20 mouse cellular contexts compared by ENCODE assay signal in genomic region chr3:116634091-116634490, GRCm38 (mm10). TPM values are rescaled to one million over a fixed set of nuclear protein-coding genes. Genes with fewer than 3 reads are reported as not detected.
DNase-seq lines count a peak whose midpoint lies in the region; ATAC-seq and TF ChIP-seq lines count a peak whose summit lies in the region.
"Had no signal": no experiment of that assay in that cellular context is flagged by ENCODE, and none has a peak within 500 bp of the region (broad histone marks: within the 10 kb centered on the region; RNA-seq: fewer than 3 reads in every experiment).

No protein-coding gene starts in this region.

- WGBS in liver, postnatal 0 days (ENCODE audit: insufficient replicate concordance): 71% methylated on average over 3 of the region's 3 CpGs
- WGBS in hindbrain, embryonic 16.5 days: 88% methylated on average over 3 of the region's 3 CpGs

- peaks cover 3% of the 10 kb centered on the region for H3K4me1 ChIP-seq in liver, postnatal 0 days (ENCODE audit: insufficient read depth)
- H3K4me1 ChIP-seq in megakaryocyte, embryonic 14.5 days: peaks cover 47% of the 10 kb centered on the region
- no peaks in the 10 kb centered on the region for H3K4me1 ChIP-seq in hindbrain, embryonic 16.5 days (ENCODE audit: control insufficient read depth, insufficient read depth, low read depth, low read length)
- H3K4me1 ChIP-seq: embryonic facial prominence, embryonic 12.5 days; forebrain, embryonic 12.5 days; hindbrain, embryonic 12.5 days had no signal

- H3K4me2 ChIP-seq in liver, postnatal 0 days (ENCODE audit: low read depth, low read length): no peak overlapping the region
- H3K4me2 ChIP-seq in hindbrain, embryonic 16.5 days (ENCODE audit: low read length): no peak overlapping the region
- H3K4me2 ChIP-seq: embryonic facial prominence, embryonic 12.5 days; forebrain, embryonic 12.5 days; heart, embryonic 12.5 days; hindbrain, embryonic 12.5 days had no signal

- no peaks in the 10 kb centered on the region for H3K27me3 ChIP-seq in liver, postnatal 0 days (ENCODE audit: insufficient read depth, low read length)
- no peaks in the 10 kb centered on the region for H3K27me3 ChIP-seq in megakaryocyte, embryonic 14.5 days (replicated peaks)
- no peaks in the 10 kb centered on the region for H3K27me3 ChIP-seq in hindbrain, embryonic 16.5 days (replicated peaks; ENCODE audit: control insufficient read depth, insufficient read depth, low read length)
- H3K27me3 ChIP-seq: embryonic facial prominence, embryonic 12.5 days; forebrain, embryonic 12.5 days; heart, embryonic 12.5 days; hindbrain, embryonic 12.5 days had no signal

- H3K9ac ChIP-seq in liver, postnatal 0 days (replicated peaks): no peak overlapping the region
- no peak overlapping the region for H3K9ac ChIP-seq in hindbrain, embryonic 16.5 days (ENCODE audit: low read depth, low read length)
- H3K9ac ChIP-seq: embryonic facial prominence, embryonic 12.5 days; forebrain, embryonic 12.5 days; heart, embryonic 12.5 days; hindbrain, embryonic 12.5 days had no signal

- H3K27ac ChIP-seq in liver, postnatal 0 days (ENCODE audit: low read depth): peak overlapping the region; percentile 45; the same call in 1 of the 2 replicates
- H3K27ac ChIP-seq in hindbrain, embryonic 16.5 days (ENCODE audit: low read depth, low read length): no peak overlapping the region
- H3K27ac ChIP-seq: embryonic facial prominence, embryonic 12.5 days; forebrain, embryonic 12.5 days; hindbrain, embryonic 12.5 days; hindbrain, postnatal 0 days had no signal

- no peak for TF ChIP-seq EP300 in liver, postnatal 0 days (IDR thresholded peaks at IDR 0.05; ENCODE audit: low read depth)

- no peaks in the 10 kb centered on the region for H3K9me3 ChIP-seq in liver, postnatal 0 days (ENCODE audit: low read length)
- H3K9me3 ChIP-seq in megakaryocyte, embryonic 14.5 days: no peaks in the 10 kb centered on the region
- no peaks in the 10 kb centered on the region for H3K9me3 ChIP-seq in hindbrain, embryonic 16.5 days (ENCODE audit: control insufficient read depth, low read length)
- H3K9me3 ChIP-seq: embryonic facial prominence, embryonic 12.5 days; forebrain, embryonic 12.5 days; heart, embryonic 12.5 days; hindbrain, embryonic 12.5 days had no signal

- no peak for DNase-seq in liver, postnatal 0 days
- DNase-seq in liver: no peak
- DNase-seq in Muller cell, postnatal 12 days (ENCODE audit: inconsistent ontology term): no peak
- DNase-seq: adrenal gland, adult 8-10 months; cerebellum, adult 2 months; cerebellum, postnatal 10 days; gastrocnemius, postnatal 10 days had no signal

- TF ChIP-seq CTCF in liver, postnatal 0 days (IDR thresholded peaks at IDR 0.05; ENCODE audit: low read depth): no peak

- H3K4me3 ChIP-seq in liver, postnatal 0 days (ENCODE audit: low read depth, low read length): no peak overlapping the region
- peak overlapping the region; percentile 66 for H3K4me3 ChIP-seq in megakaryocyte, embryonic 14.5 days (replicated peaks)
- no peak overlapping the region for H3K4me3 ChIP-seq in hindbrain, embryonic 16.5 days (ENCODE audit: low read length)
- H3K4me3 ChIP-seq: embryonic facial prominence, embryonic 12.5 days; forebrain, embryonic 12.5 days; heart, embryonic 12.5 days; hindbrain, embryonic 12.5 days had no signal

- peaks cover 71% of the 10 kb centered on the region for H3K36me3 ChIP-seq in liver, postnatal 0 days (replicated peaks; ENCODE audit: insufficient read depth, low read length)
- peaks cover 92% of the 10 kb centered on the region for H3K36me3 ChIP-seq in megakaryocyte, embryonic 14.5 days (replicated peaks; ENCODE audit: low read length)
- peaks cover 23% of the 10 kb centered on the region for H3K36me3 ChIP-seq in hindbrain, embryonic 16.5 days (ENCODE audit: control insufficient read depth, insufficient read depth, low read length)

- no peak for ATAC-seq in liver, postnatal 0 days
- ATAC-seq in granulocyte monocyte progenitor cell, adult 5-6 weeks (replicated peaks; ENCODE audit: poor library complexity, severe bottlenecking): peak; percentile 61
- no peak for ATAC-seq in hindbrain, embryonic 16.5 days
- ATAC-seq: forebrain, embryonic 16.5 days; hindbrain, postnatal 0 days had no signal

RNA-seq across cellular contexts. Expression of gene Trmt13, which starts 19.7 kb away (rescaled TPM):
- polyA plus RNA-seq in liver, postnatal 0 days (2015; fragmentation: Nextera tagmentation; extraction: Ambion mirVana): 7.4 and 7.6 TPM in 2 replicates
- total RNA-seq in granulocyte monocyte progenitor cell, adult 5-6 weeks (2014; fragmentation: Nextera tagmentation): 33.7 and 47.5 TPM in 2 replicates
- total RNA-seq in granulocyte monocyte progenitor cell, adult 5-6 weeks (2017): 35.8 and 43.3 TPM in 2 replicates
- 0.64 and 6.4 TPM in 2 replicates for polyA plus RNA-seq in megakaryocyte, embryonic 14.5 days (2012; ENCODE audit: insufficient read depth, low replicate concordance)
- polyA plus RNA-seq in hindbrain, embryonic 16.5 days (2015; fragmentation: Nextera tagmentation; extraction: Ambion mirVana): 22.5 and 25.2 TPM in 2 replicates

RNA-seq across cellular contexts. Expression of gene Mfsd14a, which starts 28.4 kb away (rescaled TPM):
- polyA plus RNA-seq in liver, postnatal 0 days (2015; fragmentation: Nextera tagmentation; extraction: Ambion mirVana): 28.2 and 30.5 TPM in 2 replicates
- total RNA-seq in granulocyte monocyte progenitor cell, adult 5-6 weeks (2014; fragmentation: Nextera tagmentation): 52.3 and 64.6 TPM in 2 replicates
- total RNA-seq in granulocyte monocyte progenitor cell, adult 5-6 weeks (2017): 67.0 and 95.5 TPM in 2 replicates
- 7.1 TPM in 1 of 2 replicates, not detected in the other for polyA plus RNA-seq in megakaryocyte, embryonic 14.5 days (2012; ENCODE audit: insufficient read depth, low replicate concordance)
- polyA plus RNA-seq in hindbrain, embryonic 16.5 days (2015; fragmentation: Nextera tagmentation; extraction: Ambion mirVana): 64.6 and 68.2 TPM in 2 replicates

RNA-seq across cellular contexts. Expression of gene Sass6, which starts 39.3 kb away (rescaled TPM):
- polyA plus RNA-seq in liver, postnatal 0 days (2015; fragmentation: Nextera tagmentation; extraction: Ambion mirVana): 6.5 and 7.4 TPM in 2 replicates
- 31.2 and 35.0 TPM in 2 replicates for total RNA-seq in granulocyte monocyte progenitor cell, adult 5-6 weeks (2014; fragmentation: Nextera tagmentation)
- 50.1 and 72.7 TPM in 2 replicates for total RNA-seq in granulocyte monocyte progenitor cell, adult 5-6 weeks (2017)
- polyA plus RNA-seq in megakaryocyte, embryonic 14.5 days (2012; ENCODE audit: insufficient read depth, low replicate concordance): 1.4 and 2.0 TPM in 2 replicates
- polyA plus RNA-seq in hindbrain, embryonic 16.5 days (2015; fragmentation: Nextera tagmentation; extraction: Ambion mirVana): 11.5 and 12.3 TPM in 2 replicates

RNA-seq across cellular contexts. Expression of gene Gm43191, which starts 47.0 kb away (rescaled TPM):
- polyA plus RNA-seq in liver, postnatal 0 days (2015; fragmentation: Nextera tagmentation; extraction: Ambion mirVana): not detected in 2 replicates
- total RNA-seq in granulocyte monocyte progenitor cell, adult 5-6 weeks (2014; fragmentation: Nextera tagmentation): not detected in 2 replicates
- total RNA-seq in granulocyte monocyte progenitor cell, adult 5-6 weeks (2017): not detected in 2 replicates
- polyA plus RNA-seq in megakaryocyte, embryonic 14.5 days (2012; ENCODE audit: insufficient read depth, low replicate concordance): not detected in 2 replicates
- not detected in 2 replicates for polyA plus RNA-seq in hindbrain, embryonic 16.5 days (2015; fragmentation: Nextera tagmentation; extraction: Ambion mirVana)
- total RNA-seq: adrenal gland, adult 8-10 months; gastrocnemius, postnatal 10 days; gastrocnemius, postnatal 4 days; hindbrain, postnatal 0 days had no signal
- polyA plus RNA-seq: cerebellum, adult 2 months; embryonic facial prominence, embryonic 12.5 days; forebrain, embryonic 12.5 days; forebrain, embryonic 16.5 days; frontal cortex, adult 2 months; heart, embryonic 12.5 days; heart, embryonic 16.5 days; hindbrain, embryonic 12.5 days; hindbrain, postnatal 0 days; intestine, embryonic 14.5 days had no signal
